Mouse (Mus musculus) kidney, adult 2 months (tissue): ENCODE measurements around the gene Otud7a.

Experiments used
- CTCF ChIP-seq: fragments of 200-500 bp; conservative IDR thresholded peaks from 2 replicates; pipeline ENCODE4 v1.5.1; 2011; ENCODE audit warnings: low read depth, mild to moderate bottlenecking, control low read depth, low read length, moderate library complexity, mixed read lengths; ENCODE audit not compliant: insufficient read depth, insufficient read length
- POLR2A ChIP-seq: fragments of 200-500 bp; IDR thresholded peaks from one replicate; pipeline ENCODE4 v1.6.1; 2011; ENCODE audit warnings: low read depth, low read length, control low read depth

- TF ChIP-seq POLR2A = no peak
- TF ChIP-seq CTCF = no peak
Measured at GRCm38 (mm10) chr7:63512561-63512960, 68.0 kb downstream of the Otud7a start.
